Mouse (Mus musculus) layer of hippocampus, adult 11-12 months (tissue): ENCODE data around the gene Tsfm.
"Not testable (repeated sequence)": the region's sequence is repeated elsewhere in the genome, so short reads cannot be mapped to it uniquely, and the experiment has no call there.

Experiments used
- DNase-seq: peaks from one replicate; pipeline ENCODE4 v3.0.0; 2022; ENCODE audit warnings: low spot score

Tsfm gene

GRCm38 (mm10) chr10:127030336-127031296 is at the start of gene Tsfm:
Gene Tsfm, minus strand, starts transcription at chr10:127030840.
- DNase-seq, result peak; percentile 91

- DNase-seq, result no peak
Measured at GRCm38 (mm10) chr10:127079665-127080391, 49.2 kb upstream of the Tsfm start.

GRCm38 (mm10) chr10:127078677-127079575 is 48.3 kb upstream of the Tsfm start:
- DNase-seq, result peak; percentile 59

GRCm38 (mm10) chr10:127078001-127078676 is 47.5 kb upstream of the Tsfm start:
- peak; percentile 63 for DNase-seq

GRCm38 (mm10) chr10:127077515-127077914 is 46.9 kb upstream of the Tsfm start:
- peak; percentile 54 for DNase-seq

GRCm38 (mm10) chr10:127076082-127076481 is 45.4 kb upstream of the Tsfm start:
- DNase-seq, result peak; percentile 55

- DNase-seq, result no peak
Measured at GRCm38 (mm10) chr10:127075651-127076050, 45.0 kb upstream of the Tsfm start.

GRCm38 (mm10) chr10:127075080-127075479 is 44.4 kb upstream of the Tsfm start, which contains the start of gene Agap2:
Gene Agap2, plus strand, starts transcription at chr10:127075284.
- DNase-seq, result no peak

GRCm38 (mm10) chr10:127073981-127074380 is 43.3 kb upstream of the Tsfm start:
- no peak for DNase-seq

GRCm38 (mm10) chr10:127072969-127073368 is 42.3 kb upstream of the Tsfm start:
- not testable (repeated sequence) for DNase-seq

- DNase-seq, result not testable (repeated sequence)
Measured at GRCm38 (mm10) chr10:127072270-127072669, 41.6 kb upstream of the Tsfm start.

GRCm38 (mm10) chr10:127071203-127071602 is 40.6 kb upstream of the Tsfm start:
- DNase-seq, result no peak

- peak; percentile 95 for DNase-seq
Measured at GRCm38 (mm10) chr10:127070190-127071121, 39.8 kb upstream of the Tsfm start, which contains the start of gene Tspan31. Gene Tspan31, minus strand, starts transcription at chr10:127070264.

- DNase-seq, result peak; percentile 15
Measured at GRCm38 (mm10) chr10:127069281-127070189, 38.9 kb upstream of the Tsfm start.

- peak; percentile 11 for DNase-seq
Measured at GRCm38 (mm10) chr10:127068360-127069038, 37.9 kb upstream of the Tsfm start.

- DNase-seq, result no peak
Measured at GRCm38 (mm10) chr10:127066519-127067018, 35.9 kb upstream of the Tsfm start.

- DNase-seq, result no peak
Measured at GRCm38 (mm10) chr10:127065981-127066380, 35.3 kb upstream of the Tsfm start.
